Mouse (Mus musculus) CD4-positive, CD25-positive, alpha-beta regulatory T cell, adult 2 months (primary cell): ENCODE data around the gene Hap1.
"Not testable (repeated sequence)": the region's sequence is repeated elsewhere in the genome, so short reads cannot be mapped to it uniquely, and the experiment has no call there.

Experiments used
- DNase-seq: peaks from one replicate; pipeline ENCODE4 v3.0.0-alpha.2; 2012; ENCODE audit warnings: low read depth, low spot score

The Hap1 gene

DNA sequence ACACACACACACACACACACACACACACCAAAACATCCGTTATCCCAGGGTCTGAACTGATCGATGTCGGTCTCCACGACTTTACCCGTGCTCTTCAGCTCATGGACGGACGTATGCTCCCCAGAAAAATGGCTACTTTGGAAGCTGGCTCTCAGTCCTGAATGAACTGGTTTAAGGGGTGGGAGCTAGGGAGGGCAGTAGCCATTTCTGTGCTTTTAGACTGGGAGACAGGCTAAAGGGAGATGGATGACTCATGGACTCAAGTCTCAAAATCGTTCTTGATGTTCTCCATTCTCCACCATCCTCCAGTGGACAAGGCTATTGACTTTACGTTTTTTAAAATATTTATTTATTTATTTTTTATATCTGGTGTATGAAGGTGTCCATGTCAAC is 887 bp upstream of the Hap1 start:
- no peak for DNase-seq

DNA sequence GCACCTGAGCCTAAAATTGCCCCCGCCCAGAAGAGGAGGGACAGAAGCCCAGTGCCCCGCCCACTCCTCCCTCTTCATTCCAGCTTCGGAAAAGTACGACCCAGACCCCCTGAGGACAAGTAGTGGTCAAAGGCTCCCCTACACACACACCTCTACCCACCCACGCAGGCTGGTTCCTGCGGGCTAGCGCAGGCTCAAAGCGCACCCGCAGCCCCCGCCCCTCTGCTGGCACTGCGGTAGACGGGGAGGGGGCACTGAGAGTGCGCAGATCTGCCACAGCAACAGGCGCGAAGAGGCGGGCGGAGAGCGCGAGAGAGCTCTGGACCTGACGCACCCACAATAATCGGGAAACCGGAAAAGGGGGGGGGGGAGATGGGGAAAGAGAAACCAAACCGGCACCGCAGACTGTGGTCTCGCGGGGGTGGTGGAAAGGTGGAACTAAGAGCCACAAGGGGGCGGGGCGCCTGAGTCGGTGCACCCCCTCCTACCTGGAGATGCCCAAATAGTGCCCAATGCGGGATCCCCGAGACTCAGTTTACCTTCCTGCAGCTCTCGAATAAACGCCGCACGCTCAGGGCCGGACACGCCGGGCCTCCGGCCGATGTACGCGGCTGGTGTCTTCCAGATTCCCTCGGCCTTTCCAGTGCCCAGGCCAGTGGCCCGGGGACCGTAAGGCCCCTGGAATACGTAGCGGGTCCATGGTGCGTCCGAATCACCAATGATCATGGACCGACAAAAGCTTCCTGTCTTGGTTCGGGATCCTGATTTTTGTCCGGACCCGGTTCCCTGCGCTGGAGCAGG is 577 bp downstream of the Hap1 start:
- peak; percentile 82 for DNase-seq

GRCm38 (mm10) chr11:100352076-100352857 is 3.7 kb downstream of the Hap1 start:
- DNase-seq: peak; percentile 57

DNA sequence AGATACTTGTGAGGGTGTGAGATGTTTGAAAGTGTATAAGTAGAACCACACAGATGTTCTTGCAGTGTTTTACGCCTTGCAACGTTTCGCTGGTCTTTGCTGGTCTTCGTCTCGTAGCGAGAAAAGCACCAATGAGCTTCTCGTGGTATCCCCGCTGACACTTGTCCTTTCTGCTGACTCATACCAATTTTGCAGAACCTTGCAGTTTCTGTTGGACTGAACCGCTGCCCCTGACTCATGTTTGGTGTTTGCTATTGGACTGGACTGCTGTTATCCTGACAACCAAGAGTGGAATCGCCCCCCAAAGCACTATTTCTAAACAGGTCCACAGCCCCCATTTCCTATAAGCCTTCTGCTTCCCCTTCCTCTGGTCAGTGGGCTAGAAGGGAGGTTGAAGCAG is 11.7 kb downstream of the Hap1 start:
- DNase-seq: no peak

GRCm38 (mm10) chr11:100335731-100336130 is 20.2 kb downstream of the Hap1 start:
- DNase-seq: no peak

GRCm38 (mm10) chr11:100333944-100334457 is 21.9 kb downstream of the Hap1 start, which contains the start of gene Gast:
TSS of gene Gast (plus strand) at chr11:100334407.
- no peak for DNase-seq

- DNase-seq: no peak
Measured at GRCm38 (mm10) chr11:100332766-100333515, 23.0 kb downstream of the Hap1 start.

- not testable (repeated sequence) for DNase-seq
Measured at GRCm38 (mm10) chr11:100330816-100331375, 25.0 kb downstream of the Hap1 start.

DNA sequence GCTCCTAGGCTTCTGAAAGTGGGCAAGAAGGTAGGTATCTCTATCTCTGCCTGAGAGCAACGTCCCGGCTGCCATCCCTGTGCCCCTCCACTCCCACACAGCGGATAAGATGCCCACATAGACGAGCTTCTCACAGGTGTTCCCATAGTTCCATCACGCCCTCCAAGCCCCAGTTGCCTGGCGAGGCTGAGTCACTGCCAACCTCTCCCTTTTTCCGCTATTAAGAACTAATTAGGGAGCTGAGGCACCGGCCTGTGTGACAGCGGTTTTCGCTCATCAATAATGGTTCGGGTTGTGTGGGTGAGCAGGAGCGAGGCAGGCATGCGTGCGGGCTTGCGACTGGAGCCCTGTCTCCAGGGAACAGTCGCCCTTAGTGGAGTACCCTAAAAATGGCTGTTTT is 25.7 kb downstream of the Hap1 start:
- DNase-seq: no peak

- no peak for DNase-seq
Measured at GRCm38 (mm10) chr11:100327761-100328160, 28.2 kb downstream of the Hap1 start.

DNA sequence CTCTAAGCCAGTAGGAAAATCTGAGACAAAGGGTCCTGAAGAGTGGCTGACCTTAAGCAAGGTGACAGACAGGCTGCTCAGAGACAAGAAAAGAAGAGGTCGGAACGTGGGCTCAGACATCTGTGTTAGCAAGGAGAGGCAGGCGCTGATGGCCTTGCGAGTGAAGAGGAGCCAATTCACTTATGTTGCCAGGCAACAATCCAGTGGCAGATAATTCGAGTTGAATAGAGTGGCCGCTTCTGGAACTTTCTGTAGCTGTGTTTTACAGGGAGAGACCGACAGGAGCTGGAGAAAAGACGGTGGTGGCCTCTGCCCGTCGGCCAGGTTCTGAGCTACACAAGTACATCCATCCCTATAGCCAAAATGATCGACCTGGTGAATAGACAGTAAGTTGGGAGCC is 28.6 kb downstream of the Hap1 start:
- DNase-seq: no peak

DNA sequence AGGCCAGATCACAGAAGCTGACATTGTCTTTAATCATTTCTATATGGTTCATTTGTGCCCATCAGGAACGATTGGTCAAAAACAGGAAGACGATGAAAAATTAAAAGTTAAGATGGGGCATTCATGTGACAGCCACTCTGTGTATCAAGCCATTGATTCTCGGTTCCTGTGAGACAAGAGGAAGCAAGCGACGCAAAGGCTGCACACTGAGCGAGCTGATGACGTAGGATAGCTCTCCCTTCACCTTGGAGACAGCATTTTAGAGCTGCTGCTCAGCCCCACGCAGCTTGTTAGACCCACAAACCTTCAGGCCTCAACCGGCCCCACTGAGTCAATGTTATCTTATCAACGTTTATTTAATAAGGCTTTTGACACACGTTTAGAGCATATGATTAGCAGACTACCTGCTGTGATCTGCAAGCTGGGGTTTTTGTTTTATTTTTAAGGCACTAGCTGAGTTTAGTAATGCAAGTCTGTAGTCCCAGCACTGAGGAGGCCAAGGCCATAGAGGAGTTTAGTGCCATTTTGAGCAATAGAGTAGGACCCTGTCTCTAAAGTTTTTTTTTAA is 30.8 kb downstream of the Hap1 start:
- DNase-seq: no peak

GRCm38 (mm10) chr11:100323578-100323977 is 32.4 kb downstream of the Hap1 start:
- DNase-seq: peak; percentile 89

GRCm38 (mm10) chr11:100322591-100323258 is 33.2 kb downstream of the Hap1 start:
- DNase-seq: peak; percentile 44

- DNase-seq: peak; percentile 53
Measured at GRCm38 (mm10) chr11:100321479-100322305, 34.2 kb downstream of the Hap1 start.

DNA sequence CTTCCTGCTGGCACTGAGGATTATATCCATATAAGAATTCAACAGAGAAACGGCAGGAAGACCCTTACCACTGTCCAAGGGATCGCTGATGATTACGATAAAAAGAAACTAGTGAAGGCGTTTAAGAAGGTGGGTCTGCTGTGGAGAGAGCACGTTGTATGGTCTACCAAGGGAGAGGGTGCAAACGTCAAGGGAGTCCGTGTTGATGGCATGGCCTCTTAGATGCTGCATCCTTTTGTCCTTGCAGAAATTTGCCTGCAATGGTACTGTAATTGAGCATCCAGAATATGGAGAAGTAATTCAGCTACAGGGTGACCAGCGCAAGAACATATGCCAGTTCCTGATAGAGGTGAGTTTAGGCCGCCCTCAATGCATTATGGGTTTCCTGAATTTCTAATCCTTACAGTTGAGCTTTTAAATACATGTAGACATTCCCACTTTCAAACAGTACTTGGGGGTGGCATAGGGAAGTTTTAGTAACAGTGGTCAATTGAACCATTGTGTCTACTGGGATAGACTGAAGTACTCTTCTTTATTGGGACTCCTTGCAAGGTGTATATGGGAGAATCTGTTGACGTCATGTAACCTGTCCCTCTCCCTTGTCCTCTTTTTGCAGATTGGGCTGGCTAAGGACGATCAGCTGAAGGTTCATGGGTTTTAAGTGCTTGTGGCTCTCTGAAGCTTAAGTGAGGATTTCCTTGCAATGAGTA is 35.1 kb downstream of the Hap1 start:
- peak; percentile 51 for DNase-seq

DNA sequence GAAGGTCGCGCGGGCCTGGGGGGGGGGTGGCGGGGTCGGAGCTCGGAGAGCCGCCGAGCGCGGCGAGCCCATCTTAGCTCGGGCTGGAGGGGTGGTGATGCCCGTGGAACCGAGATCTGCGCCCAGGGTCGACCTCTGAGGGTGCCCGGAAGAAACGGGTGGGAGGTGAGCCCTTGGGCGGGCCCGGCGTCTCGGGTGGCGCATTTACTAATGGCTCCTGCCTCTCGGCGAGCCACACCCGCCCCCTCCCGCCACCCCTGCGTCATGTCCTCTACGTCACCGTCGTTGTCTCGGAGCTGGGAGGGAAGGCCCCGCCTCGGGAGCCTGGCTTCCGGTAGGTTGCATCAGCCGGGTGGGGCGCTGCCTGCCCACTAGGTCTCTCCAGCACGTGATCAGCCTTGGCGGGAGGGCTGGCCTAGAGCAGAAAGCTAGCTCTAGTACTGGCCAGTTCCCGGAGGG is 35.7 kb downstream of the Hap1 start:
- peak; percentile 99 for DNase-seq

GRCm38 (mm10) chr11:100319492-100320171 is 36.3 kb downstream of the Hap1 start, which contains the start of gene Eif1:
TSS of gene Eif1 (plus strand) at chr11:100319885.
- peak; percentile 100 for DNase-seq
